Mouse (Mus musculus) CH12.LX (cell line): ENCODE measurements at regions not wholly inside any gene's neighbourhood (a gene's known extent, or its start where the extent isn't known, plus 50 kb on each side); places are given as distances from the start of the nearest gene placed in this dataset.

ENCODE experiments used
- DNase-seq: peaks from one replicate; pipeline ENCODE4 v3.0.0-alpha.2; 2013; ENCODE audit errors: extremely low read depth
- H3K27ac ChIP-seq: 2 replicates; pipeline ENCODE4 v1.5.1; 2012; ENCODE audit warnings: low read depth, mild to moderate bottlenecking, control low read depth, moderate library complexity; ENCODE audit not compliant: insufficient read depth
- H3K27me3 ChIP-seq: replicated peaks from 2 replicates; pipeline ENCODE3; 2012; ENCODE audit warnings: inconsistent platforms
- H3K36me3 ChIP-seq, 2 experiments: replicated peaks in 1 of 2; 2 replicates each; pipeline versions ENCODE3 to v1.6.1; 2012; ENCODE audit warnings: inconsistent platforms in 1 of 2, low read length in 1 of 2, mild to moderate bottlenecking in 1 of 2, mixed read lengths in 1 of 2, moderate library complexity in 1 of 2; ENCODE audit not compliant: control insufficient read depth in 1 of 2, insufficient read depth in 1 of 2
- H3K4me1 ChIP-seq, 2 experiments: 2 replicates each; pipeline ENCODE4 v1.6.1; 2012; ENCODE audit warnings: inconsistent platforms in 1 of 2, moderate library complexity in 1 of 2; ENCODE audit not compliant: insufficient read depth in 2 of 2, control insufficient read depth in 1 of 2
- H3K4me2 ChIP-seq: 2 replicates; pipeline ENCODE4 v1.6.1; 2012; ENCODE audit warnings: low read depth, mild to moderate bottlenecking, control low read depth; ENCODE audit not compliant: poor library complexity, insufficient read depth, severe bottlenecking
- H3K4me3 ChIP-seq, 3 experiments: fragments of 150-350 bp in 1 of 3; sonication (generic) in 1 of 3; replicated peaks in 1 of 3; 2 replicates each; pipeline versions ENCODE3 to v1.5.1; 2011 to 2012; ENCODE audit warnings: low read depth in 2 of 3, low read length in 2 of 3, mild to moderate bottlenecking in 2 of 3, moderate library complexity in 2 of 3, control low read depth in 1 of 3, improper control_type of control experiment in 1 of 3, inconsistent platforms in 1 of 3, mixed read lengths in 1 of 3; ENCODE audit not compliant: poor library complexity in 1 of 3
- H3K79me2 ChIP-seq: replicated peaks from 2 replicates; pipeline ENCODE4 v1.6.1; 2012; ENCODE audit warnings: mild to moderate bottlenecking, moderate library complexity; ENCODE audit not compliant: control insufficient read depth, poor library complexity, insufficient read depth, severe bottlenecking; ENCODE audit errors: extremely low read depth
- H3K9ac ChIP-seq: 2 replicates; pipeline ENCODE4 v1.6.1; 2012; ENCODE audit warnings: low read depth, mild to moderate bottlenecking, control low read depth, moderate library complexity; ENCODE audit not compliant: insufficient read depth
- H3K9me3 ChIP-seq: replicated peaks from 2 replicates; pipeline ENCODE3; 2012; ENCODE audit warnings: low read length, inconsistent platforms, mixed read lengths
- EP300 ChIP-seq: IDR thresholded peaks from 2 replicates; pipeline ENCODE4 v1.6.1; 2011; ENCODE audit warnings: low read length, improper control_type of control experiment
- ETS1 ChIP-seq: conservative IDR thresholded peaks from 2 replicates; pipeline ENCODE4 v1.6.1; 2012; ENCODE audit warnings: low read depth, mild to moderate bottlenecking, inconsistent platforms, low read length, improper control_type of control experiment, moderate library complexity
- GABPA ChIP-seq: IDR thresholded peaks from 2 replicates; pipeline ENCODE4 v1.6.1; 2012; ENCODE audit warnings: low read depth, low read length, improper control_type of control experiment, inconsistent platforms; ENCODE audit not compliant: insufficient replicate concordance
- JUN ChIP-seq: IDR thresholded peaks from 2 replicates; pipeline ENCODE4 v1.6.1; 2011; ENCODE audit warnings: low read depth, mild to moderate bottlenecking, low read length, improper control_type of control experiment, moderate library complexity; ENCODE audit not compliant: insufficient read depth
- MXI1 ChIP-seq: IDR thresholded peaks from 2 replicates; pipeline ENCODE4 v1.6.1; 2011; ENCODE audit warnings: mild to moderate bottlenecking, low read depth, low read length, improper control_type of control experiment
- NELFE ChIP-seq: IDR thresholded peaks from 2 replicates; pipeline ENCODE4 v1.6.1; 2011; ENCODE audit warnings: low read depth, low read length, improper control_type of control experiment
- NRF1 ChIP-seq: IDR thresholded peaks from 2 replicates; pipeline ENCODE4 v1.6.1; 2014; ENCODE audit warnings: low read depth, mild to moderate bottlenecking, inconsistent platforms, low read length, improper control_type of control experiment, moderate library complexity
- PAX5 ChIP-seq: IDR thresholded peaks from 2 replicates; pipeline ENCODE4 v1.6.1; 2012; ENCODE audit warnings: low read length, inconsistent platforms, mixed read lengths
- SMC3 ChIP-seq: IDR thresholded peaks from 2 replicates; pipeline ENCODE4 v1.6.1; 2011; ENCODE audit warnings: low read depth, low read length, improper control_type of control experiment
- TBP ChIP-seq: conservative IDR thresholded peaks from 2 replicates; pipeline ENCODE4 v1.6.1; 2011; ENCODE audit warnings: low read depth, low read length, improper control_type of control experiment
- ZKSCAN1 ChIP-seq: IDR thresholded peaks from 2 replicates; pipeline ENCODE4 v1.6.1; 2012; ENCODE audit warnings: low read depth, inconsistent platforms, low read length, improper control_type of control experiment, borderline replicate concordance
- ZNF384 ChIP-seq: IDR thresholded peaks from 2 replicates; pipeline ENCODE4 v1.6.1; 2012; ENCODE audit warnings: low read depth, low read length, improper control_type of control experiment, inconsistent platforms
- dilution Hi-C: fragments of 300-500 bp; cut with MboI; formaldehyde crosslinking; loops from 2 replicates; pipeline ENCODE4 v1.14.3; 2020; ENCODE audit warnings: low sequenced_read_pairs; ENCODE audit not compliant: extremely low pct_unique_long_range_greater_than_20kb, extremely low pct_ligation_motif_present
- in situ Hi-C: fragments of 300-500 bp; cut with MboI; formaldehyde crosslinking; loops from 3 replicates; pipeline ENCODE4 v1.14.3; 2019; ENCODE audit warnings: low sequenced_read_pairs, low pct_ligation_motif_present, low pct_unique_long_range_greater_than_20kb, mixed read lengths

DNA sequence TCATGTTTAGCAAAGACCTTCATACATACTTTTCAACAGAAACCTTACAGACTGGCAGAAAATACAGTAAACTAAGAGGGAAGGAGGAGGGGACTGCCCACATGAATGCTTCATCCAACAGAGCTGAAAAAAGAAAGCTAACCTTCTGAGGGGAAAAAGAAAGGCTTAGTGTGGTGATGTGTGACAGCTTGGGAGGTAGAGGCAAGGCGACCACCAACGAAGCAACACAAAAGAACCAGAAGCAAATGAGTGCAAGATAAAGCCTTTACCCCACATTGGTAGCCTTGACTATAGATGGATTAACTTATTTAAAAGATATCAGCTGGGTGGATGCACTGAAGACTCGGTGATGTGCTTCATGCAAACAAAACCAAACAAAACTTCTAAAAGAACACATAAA is 53.0 kb upstream of the Ppp1r9a start:
- H3K9me3 ChIP-seq: no peaks in the 10 kb centered on the region
- DNase-seq: no peak
- no peak overlapping the region for H3K27ac ChIP-seq
- H3K4me3 ChIP-seq: no peak overlapping the region
- TF ChIP-seq GABPA: no peak
- no peak for TF ChIP-seq ZKSCAN1
- no peak for TF ChIP-seq PAX5
- no peak for TF ChIP-seq ZNF384
- TF ChIP-seq JUN: no peak
- TF ChIP-seq, all 38 proteins: peak for 0
- dilution Hi-C loops: no loop called here
- Histone ChIP-seq H3K36me3 (no peaks in the 10 kb centered on the region), H3K79me2 (no peaks in the 10 kb centered on the region), H3K27me3 (no peaks in the 10 kb centered on the region), H3K4me1 (peaks cover 0 to 7% of the 10 kb centered on the region in 2 experiments; a peak in 2 of 4 replicates), H3K9ac (no peak overlapping the region), H3K4me2 (no peak overlapping the region)
- in situ Hi-C loops: no loop called here

GRCm38 (mm10) chr6:4851040-4851439 is 51.7 kb upstream of the Ppp1r9a start:
- no peak for DNase-seq
- Histone ChIP-seq H3K4me3 (no peak overlapping the region), H3K36me3 (no peaks in the 10 kb centered on the region), H3K9ac (no peak overlapping the region), H3K27me3 (no peaks in the 10 kb centered on the region), H3K4me2 (no peak overlapping the region), H3K9me3 (no peaks in the 10 kb centered on the region), H3K79me2 (no peaks in the 10 kb centered on the region), H3K4me1 (peaks cover 0 to 7% of the 10 kb centered on the region in 2 experiments; a peak in 2 of 4 replicates), H3K27ac (no peak overlapping the region)
- TF ChIP-seq PAX5 (no peak), SMC3 (no peak), ETS1 (no peak), ZNF384 (no peak), TBP (no peak), EP300 (no peak), MXI1 (no peak), NELFE (no peak), NRF1 (no peak)
- dilution Hi-C loops (no loop called here), in situ Hi-C loops (no loop called here)
